Mouse (Mus musculus) CH12.LX (cell line): ENCODE measurements at regions not wholly inside any gene's neighbourhood (a gene's known extent, or its start where the extent isn't known, plus 50 kb on each side); places are given as distances from the start of the nearest gene placed in this dataset.
A peak's percentile ranks its signal among the peaks of the same experiment; 100 is the strongest.

Source experiments
- DNase-seq: peaks from one replicate; pipeline ENCODE4 v3.0.0-alpha.2; 2013; ENCODE audit errors: extremely low read depth
- H3K27ac ChIP-seq: 2 replicates; pipeline ENCODE4 v1.5.1; 2012; ENCODE audit warnings: low read depth, mild to moderate bottlenecking, control low read depth, moderate library complexity; ENCODE audit not compliant: insufficient read depth
- H3K27me3 ChIP-seq: replicated peaks from 2 replicates; pipeline ENCODE3; 2012; ENCODE audit warnings: inconsistent platforms
- H3K36me3 ChIP-seq, 2 experiments: replicated peaks in 1 of 2; 2 replicates each; pipeline versions ENCODE3 to v1.6.1; 2012; ENCODE audit warnings: inconsistent platforms in 1 of 2, low read length in 1 of 2, mild to moderate bottlenecking in 1 of 2, mixed read lengths in 1 of 2, moderate library complexity in 1 of 2; ENCODE audit not compliant: control insufficient read depth in 1 of 2, insufficient read depth in 1 of 2
- H3K4me1 ChIP-seq, 2 experiments: 2 replicates each; pipeline ENCODE4 v1.6.1; 2012; ENCODE audit warnings: inconsistent platforms in 1 of 2, moderate library complexity in 1 of 2; ENCODE audit not compliant: insufficient read depth in 2 of 2, control insufficient read depth in 1 of 2
- H3K4me2 ChIP-seq: 2 replicates; pipeline ENCODE4 v1.6.1; 2012; ENCODE audit warnings: low read depth, mild to moderate bottlenecking, control low read depth; ENCODE audit not compliant: poor library complexity, insufficient read depth, severe bottlenecking
- H3K4me3 ChIP-seq, 3 experiments: fragments of 150-350 bp in 1 of 3; sonication (generic) in 1 of 3; replicated peaks in 1 of 3; 2 replicates each; pipeline versions ENCODE3 to v1.5.1; 2011 to 2012; ENCODE audit warnings: low read depth in 2 of 3, low read length in 2 of 3, mild to moderate bottlenecking in 2 of 3, moderate library complexity in 2 of 3, control low read depth in 1 of 3, improper control_type of control experiment in 1 of 3, inconsistent platforms in 1 of 3, mixed read lengths in 1 of 3; ENCODE audit not compliant: poor library complexity in 1 of 3
- H3K79me2 ChIP-seq: replicated peaks from 2 replicates; pipeline ENCODE4 v1.6.1; 2012; ENCODE audit warnings: mild to moderate bottlenecking, moderate library complexity; ENCODE audit not compliant: control insufficient read depth, poor library complexity, insufficient read depth, severe bottlenecking; ENCODE audit errors: extremely low read depth
- H3K9ac ChIP-seq: 2 replicates; pipeline ENCODE4 v1.6.1; 2012; ENCODE audit warnings: low read depth, mild to moderate bottlenecking, control low read depth, moderate library complexity; ENCODE audit not compliant: insufficient read depth
- H3K9me3 ChIP-seq: replicated peaks from 2 replicates; pipeline ENCODE3; 2012; ENCODE audit warnings: low read length, inconsistent platforms, mixed read lengths
- BHLHE40 ChIP-seq: IDR thresholded peaks from 2 replicates; pipeline ENCODE4 v1.6.1; 2011; ENCODE audit warnings: mild to moderate bottlenecking, low read depth, low read length, improper control_type of control experiment
- CHD2 ChIP-seq: IDR thresholded peaks from 2 replicates; pipeline ENCODE4 v1.6.1; 2011; ENCODE audit warnings: low read length, improper control_type of control experiment
- E2F4 ChIP-seq: IDR thresholded peaks from 2 replicates; pipeline ENCODE4 v1.6.1; 2011; ENCODE audit warnings: low read depth, low read length, improper control_type of control experiment; ENCODE audit not compliant: insufficient replicate concordance
- EP300 ChIP-seq: IDR thresholded peaks from 2 replicates; pipeline ENCODE4 v1.6.1; 2011; ENCODE audit warnings: low read length, improper control_type of control experiment
- ETS1 ChIP-seq: conservative IDR thresholded peaks from 2 replicates; pipeline ENCODE4 v1.6.1; 2012; ENCODE audit warnings: low read depth, mild to moderate bottlenecking, inconsistent platforms, low read length, improper control_type of control experiment, moderate library complexity
- GABPA ChIP-seq: IDR thresholded peaks from 2 replicates; pipeline ENCODE4 v1.6.1; 2012; ENCODE audit warnings: low read depth, low read length, improper control_type of control experiment, inconsistent platforms; ENCODE audit not compliant: insufficient replicate concordance
- IRF4 ChIP-seq: IDR thresholded peaks from 2 replicates; pipeline ENCODE4 v1.6.1; 2014; ENCODE audit warnings: low read depth, mild to moderate bottlenecking, inconsistent platforms, low read length, improper control_type of control experiment
- JUN ChIP-seq: IDR thresholded peaks from 2 replicates; pipeline ENCODE4 v1.6.1; 2011; ENCODE audit warnings: low read depth, mild to moderate bottlenecking, low read length, improper control_type of control experiment, moderate library complexity; ENCODE audit not compliant: insufficient read depth
- MXI1 ChIP-seq: IDR thresholded peaks from 2 replicates; pipeline ENCODE4 v1.6.1; 2011; ENCODE audit warnings: mild to moderate bottlenecking, low read depth, low read length, improper control_type of control experiment
- MYC ChIP-seq: IDR thresholded peaks from 2 replicates; pipeline ENCODE4 v1.6.1; 2011; ENCODE audit warnings: low read depth, mild to moderate bottlenecking, improper control_type of control experiment, low read length
- NELFE ChIP-seq: IDR thresholded peaks from 2 replicates; pipeline ENCODE4 v1.6.1; 2011; ENCODE audit warnings: low read depth, low read length, improper control_type of control experiment
- POLR2AphosphoS2 ChIP-seq: IDR thresholded peaks from 2 replicates; pipeline ENCODE4 v1.6.1; 2011; ENCODE audit warnings: low read depth, low read length, improper control_type of control experiment
- RCOR1 ChIP-seq: conservative IDR thresholded peaks from 2 replicates; pipeline ENCODE4 v1.6.1; 2012; ENCODE audit warnings: low read depth, mild to moderate bottlenecking, inconsistent platforms, low read length, improper control_type of control experiment
- ZC3H11A ChIP-seq: IDR thresholded peaks from 2 replicates; pipeline ENCODE4 v1.6.1; 2012; ENCODE audit warnings: low read depth, mild to moderate bottlenecking, inconsistent platforms, low read length, improper control_type of control experiment
- ZKSCAN1 ChIP-seq: IDR thresholded peaks from 2 replicates; pipeline ENCODE4 v1.6.1; 2012; ENCODE audit warnings: low read depth, inconsistent platforms, low read length, improper control_type of control experiment, borderline replicate concordance
- ZMIZ1 ChIP-seq: IDR thresholded peaks from 2 replicates; pipeline ENCODE4 v1.6.1; 2012; ENCODE audit warnings: low read depth, mild to moderate bottlenecking, inconsistent platforms, low read length, improper control_type of control experiment
- ZNF384 ChIP-seq: IDR thresholded peaks from 2 replicates; pipeline ENCODE4 v1.6.1; 2012; ENCODE audit warnings: low read depth, low read length, improper control_type of control experiment, inconsistent platforms
- dilution Hi-C: fragments of 300-500 bp; cut with MboI; formaldehyde crosslinking; loops from 2 replicates; pipeline ENCODE4 v1.14.3; 2020; ENCODE audit warnings: low sequenced_read_pairs; ENCODE audit not compliant: extremely low pct_unique_long_range_greater_than_20kb, extremely low pct_ligation_motif_present
- in situ Hi-C: fragments of 300-500 bp; cut with MboI; formaldehyde crosslinking; loops from 3 replicates; pipeline ENCODE4 v1.14.3; 2019; ENCODE audit warnings: low sequenced_read_pairs, low pct_ligation_motif_present, low pct_unique_long_range_greater_than_20kb, mixed read lengths

DNA sequence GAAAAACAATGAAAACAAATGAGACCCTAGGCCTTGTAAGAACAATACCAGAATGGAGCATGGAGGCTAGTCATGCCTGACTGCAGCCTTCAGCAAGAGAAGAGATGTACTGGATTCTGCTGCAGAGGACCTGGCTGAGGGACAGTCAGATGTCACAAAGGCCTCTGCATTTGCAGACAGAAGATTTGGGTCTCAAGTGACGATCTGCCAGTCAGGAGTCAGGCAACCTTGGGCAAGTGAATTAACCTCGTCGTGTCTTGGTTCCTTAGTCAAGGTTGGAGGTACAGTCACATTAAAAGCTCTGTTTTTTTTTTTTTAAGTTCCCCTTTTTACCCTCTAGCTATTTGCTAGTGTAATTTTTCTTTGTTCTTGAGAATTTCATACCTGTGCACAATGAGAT lies 276.6 kb downstream of the Eipr1 start:
- H3K9ac ChIP-seq: no peak overlapping the region
- TF ChIP-seq ZNF384 (no peak), POLR2AphosphoS2 (no peak), ZMIZ1 (no peak), MYC (no peak), CHD2 (no peak), EP300 (no peak), ZKSCAN1 (no peak), IRF4 (no peak), JUN (no peak), GABPA (no peak), E2F4 (no peak), ZC3H11A (no peak), BHLHE40 (no peak), MXI1 (no peak), RCOR1 (no peak), ETS1 (no peak), NELFE (no peak)
- TF ChIP-seq, all 38 proteins: peak for 0
- Histone ChIP-seq H3K9me3 (no peaks in the 10 kb centered on the region), H3K36me3 (no peaks in the 10 kb centered on the region), H3K4me3 (no peak overlapping the region), H3K27ac (no peak overlapping the region), H3K27me3 (no peaks in the 10 kb centered on the region), H3K4me1 (peaks cover 0 to 18% of the 10 kb centered on the region in 2 experiments; a peak in 2 of 4 replicates), H3K79me2 (no peaks in the 10 kb centered on the region), H3K4me2 (no peak overlapping the region)
- dilution Hi-C loops (no loop called here), in situ Hi-C loops (no loop called here)
- peak; percentile 6 for DNase-seq

DNA sequence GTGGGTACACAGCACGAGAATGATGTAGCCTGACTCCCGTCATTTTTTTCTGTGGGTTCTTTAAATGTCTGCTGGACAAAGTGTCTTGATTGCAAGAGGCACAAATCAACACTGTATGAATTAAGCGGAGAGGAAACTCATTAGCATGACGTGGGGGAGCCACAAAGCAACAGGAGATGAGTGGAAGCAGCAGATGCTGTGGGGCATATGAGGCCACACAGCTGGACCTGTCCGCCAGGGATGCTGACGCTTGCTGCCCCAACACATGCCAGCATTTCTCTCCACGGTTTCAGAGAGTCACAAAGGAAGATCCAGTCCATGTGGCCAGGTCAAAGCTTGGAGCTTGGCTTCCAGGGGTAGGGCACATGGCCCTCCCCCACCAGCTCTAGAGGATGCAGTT lies 277.9 kb downstream of the Eipr1 start:
- no peak for DNase-seq
- Histone ChIP-seq H3K9me3 (no peaks in the 10 kb centered on the region), H3K36me3 (no peaks in the 10 kb centered on the region), H3K27me3 (no peaks in the 10 kb centered on the region), H3K4me3 (no peak overlapping the region), H3K4me1 (peaks cover 0 to 18% of the 10 kb centered on the region in 2 experiments; a peak in 2 of 4 replicates), H3K27ac (no peak overlapping the region), H3K4me2 (no peak overlapping the region), H3K9ac (no peak overlapping the region)
- dilution Hi-C loops (no loop called here), in situ Hi-C loops (no loop called here)
- TF ChIP-seq ZMIZ1 (no peak), MYC (no peak)
- TF ChIP-seq, all 38 proteins: peak for 0
- H3K79me2 ChIP-seq: no peaks in the 10 kb centered on the region
